Mouse (Mus musculus) MEL (cell line): ENCODE measurements around the gene Echdc2.
A peak's percentile ranks its signal among the peaks of the same experiment; 100 is the strongest.
"Not testable (repeated sequence)": the region's sequence is repeated elsewhere in the genome, so short reads cannot be mapped to it uniquely, and the experiment has no call there.

Experiments
- CHD1 ChIP-seq: IDR thresholded peaks from 2 replicates; pipeline ENCODE4 v1.6.1; 2012; ENCODE audit warnings: low read depth, mild to moderate bottlenecking, inconsistent platforms, low read length, improper control_type of control experiment
- CTCF ChIP-seq, 3 experiments: IDR thresholded peaks in 2 of 3; conservative IDR thresholded peaks in 1 of 3; 2 replicates each; pipeline ENCODE4 v1.5.1; 2011 to 2012; ENCODE audit warnings: low read length in 3 of 3, low read depth in 2 of 3, mild to moderate bottlenecking in 2 of 3, improper control_type of control experiment in 1 of 3, inconsistent platforms in 1 of 3, mixed read lengths in 1 of 3, moderate library complexity in 1 of 3; ENCODE audit not compliant: control insufficient read depth in 1 of 3, insufficient read depth in 1 of 3, poor library complexity in 1 of 3, severe bottlenecking in 1 of 3
- EP300 ChIP-seq, 2 experiments: IDR thresholded peaks; 2 replicates each; pipeline ENCODE4 v1.6.1; 2011; ENCODE audit warnings: improper control_type of control experiment in 2 of 2, low read length in 2 of 2, low read depth in 1 of 2, mild to moderate bottlenecking in 1 of 2
- GATA1 ChIP-seq: IDR thresholded peaks from 2 replicates; pipeline ENCODE4 v1.6.1; 2011; ENCODE audit warnings: low read depth, low read length, improper control_type of control experiment
- MAX ChIP-seq: IDR thresholded peaks from 2 replicates; pipeline ENCODE4 v1.6.1; 2011; ENCODE audit warnings: low read length, improper control_type of control experiment
- POLR2A ChIP-seq, 2 experiments: IDR thresholded peaks; 2 replicates each; pipeline ENCODE4 v1.6.1; 2011 to 2012; ENCODE audit warnings: low read length in 2 of 2, mild to moderate bottlenecking in 2 of 2, control low read depth in 1 of 2, improper control_type of control experiment in 1 of 2, low read depth in 1 of 2, moderate library complexity in 1 of 2; ENCODE audit not compliant: control insufficient read depth in 1 of 2, insufficient read depth in 1 of 2, poor library complexity in 1 of 2
- UBTF ChIP-seq: IDR thresholded peaks from 2 replicates; pipeline ENCODE4 v1.6.1; 2012; ENCODE audit warnings: low read depth, mild to moderate bottlenecking, inconsistent platforms, low read length, improper control_type of control experiment, moderate library complexity, borderline replicate concordance; ENCODE audit not compliant: insufficient read depth

- not testable (repeated sequence) for TF ChIP-seq POLR2A (IDR thresholded peaks at IDR 0.05; ENCODE audit: control insufficient read depth in 1 of 2, insufficient read depth in 1 of 2, low read depth in 1 of 2, low read length in 2 of 2, poor library complexity in 1 of 2); EP300 (IDR thresholded peaks at IDR 0.05; ENCODE audit: low read depth in 1 of 2, low read length in 2 of 2); CHD1; MAX; GATA1; UBTF
- TF ChIP-seq CTCF (IDR thresholded peaks at IDR 0.05 in 2 of 3, conservative IDR thresholded peaks at IDR 0.05 in 1 of 3; ENCODE audit: control insufficient read depth in 1 of 3, insufficient read depth in 1 of 3, low read depth in 2 of 3, low read length in 3 of 3, poor library complexity in 1 of 3, severe bottlenecking in 1 of 3), result peak in 1 of 3 experiments; percentile 14; a peak in 1 of 6 replicates
Observed at GRCm38 (mm10) chr4:108143178-108143577, 22.1 kb upstream of the Echdc2 start.
